Mouse (Mus musculus): ENCODE results near the gene Trp53i11.
A peak's percentile ranks its signal among the peaks of the same experiment; 100 is the strongest.

Gene Trp53i11

DNA sequence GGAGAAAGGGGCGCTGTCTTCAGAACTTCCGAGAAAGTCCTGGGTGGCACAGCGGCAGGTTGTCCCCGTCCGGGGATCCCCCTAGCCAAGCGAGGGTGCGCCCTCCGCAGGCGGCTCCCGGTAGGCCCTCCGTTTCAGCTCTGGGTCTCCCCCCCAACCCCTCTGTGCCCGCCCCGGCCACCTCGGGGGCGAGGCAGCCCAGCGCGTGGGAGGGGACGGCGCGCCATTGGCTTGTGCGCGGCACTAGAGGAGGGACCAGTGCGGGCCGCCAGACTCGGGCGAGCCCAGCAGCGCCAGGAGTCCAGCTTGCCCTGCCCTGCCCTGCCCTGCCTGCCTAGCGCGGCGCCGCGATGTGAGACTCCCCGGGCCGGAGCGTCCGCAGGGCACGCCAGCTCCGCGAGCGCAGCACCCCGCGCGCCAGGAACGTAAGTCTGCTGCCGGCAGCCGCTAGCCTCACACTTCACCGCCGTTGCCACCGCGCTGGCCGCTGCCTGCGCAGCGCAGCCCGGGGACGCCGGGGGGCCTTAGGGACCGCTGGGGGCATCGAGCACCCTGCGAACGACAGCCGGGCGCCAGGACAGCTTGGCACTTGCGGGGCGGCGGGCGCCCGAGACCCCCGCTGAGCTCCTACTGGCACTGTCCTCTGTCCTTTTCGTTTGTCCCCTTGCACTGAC, at the start of gene Trp53i11:
Trp53i11 (plus strand) TSS at position 226 of the 674 bp plus-strand sequence.
- peak; percentile 69 to 88 for DNase-seq (ENCODE audit: low spot score in 2 of 2)

DNA sequence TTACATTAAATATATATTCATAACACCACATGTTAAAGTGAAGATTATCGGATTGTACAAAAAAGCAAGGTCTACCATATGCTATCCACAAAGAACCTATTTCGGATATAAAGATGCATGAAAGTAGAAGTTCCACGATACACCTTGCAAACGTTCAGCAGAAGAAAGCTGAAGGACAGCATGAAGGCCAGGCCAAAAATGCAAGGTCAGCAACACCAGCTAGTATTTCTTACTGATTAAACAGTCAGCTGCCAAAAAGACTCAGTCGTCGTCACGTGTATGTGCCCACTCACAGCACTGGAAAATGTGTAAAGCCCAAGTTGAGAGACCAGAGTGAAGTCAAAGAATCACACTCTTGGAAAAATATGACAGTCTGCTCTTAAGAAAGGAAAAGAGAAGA, 47.9 kb upstream of the Trp53i11 start:
- no peak for DNase-seq (ENCODE audit: low spot score in 2 of 2)

DNA sequence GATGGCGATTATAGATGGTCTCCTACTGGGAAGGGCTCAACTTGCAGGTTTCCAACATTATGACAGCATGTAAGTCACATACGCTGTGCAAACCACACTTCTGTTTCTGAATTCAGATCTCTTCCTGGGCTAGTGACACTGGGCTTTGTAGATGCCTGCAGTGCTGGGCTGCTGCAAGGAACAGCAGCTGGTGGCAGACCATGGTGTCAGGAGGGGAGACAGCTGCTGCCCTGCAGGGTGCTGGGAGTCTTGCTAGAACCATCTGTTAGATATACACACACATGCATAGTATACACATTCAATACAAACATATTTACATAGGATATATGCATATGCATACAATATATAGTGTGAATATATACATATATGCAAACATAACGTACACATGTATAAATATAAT, 46.0 kb upstream of the Trp53i11 start:
- no peak for DNase-seq (ENCODE audit: low spot score in 2 of 2)

DNA sequence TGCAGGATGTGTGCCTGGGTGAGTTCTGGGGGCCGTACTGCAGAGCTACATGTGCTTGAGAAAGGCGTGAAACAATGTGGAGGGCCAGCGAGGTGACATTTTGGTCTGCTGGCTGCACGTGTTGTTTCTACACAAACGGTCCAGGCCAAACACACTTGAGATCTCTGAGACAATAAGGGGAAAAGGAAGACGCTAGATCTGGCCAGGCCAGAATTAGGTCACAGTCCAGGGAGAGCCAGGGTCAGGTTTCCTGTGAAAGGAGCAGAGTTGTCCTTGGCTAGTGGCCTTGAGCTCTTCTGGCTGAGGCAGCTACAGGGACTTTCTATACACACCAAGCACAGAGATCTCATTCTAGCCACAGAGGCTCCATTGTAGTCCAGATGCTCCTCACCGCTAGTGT, 44.7 kb upstream of the Trp53i11 start:
- DNase-seq (ENCODE audit: low spot score in 2 of 2) = no peak

DNA sequence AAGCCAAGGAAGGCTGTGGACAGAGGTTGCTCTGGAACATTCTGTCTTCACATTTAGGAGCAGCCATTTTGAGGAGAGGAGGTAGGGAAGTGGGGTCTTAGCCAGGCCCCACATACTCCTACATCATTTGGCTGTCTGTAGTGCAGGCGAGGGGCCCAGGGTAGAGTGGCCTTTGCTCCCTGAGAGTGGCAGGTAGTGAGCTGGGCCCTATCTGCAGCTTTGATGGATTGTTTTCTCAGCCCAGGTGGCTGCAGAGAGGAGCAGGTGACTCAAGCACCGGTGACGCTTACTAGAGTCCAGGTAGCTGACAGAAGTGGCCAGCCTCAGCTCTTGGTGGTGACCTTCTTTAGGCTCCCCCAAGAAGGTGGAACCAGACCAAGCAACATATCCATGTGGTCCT, 43.2 kb upstream of the Trp53i11 start:
- no peak for DNase-seq (ENCODE audit: low spot score in 2 of 2)

DNA sequence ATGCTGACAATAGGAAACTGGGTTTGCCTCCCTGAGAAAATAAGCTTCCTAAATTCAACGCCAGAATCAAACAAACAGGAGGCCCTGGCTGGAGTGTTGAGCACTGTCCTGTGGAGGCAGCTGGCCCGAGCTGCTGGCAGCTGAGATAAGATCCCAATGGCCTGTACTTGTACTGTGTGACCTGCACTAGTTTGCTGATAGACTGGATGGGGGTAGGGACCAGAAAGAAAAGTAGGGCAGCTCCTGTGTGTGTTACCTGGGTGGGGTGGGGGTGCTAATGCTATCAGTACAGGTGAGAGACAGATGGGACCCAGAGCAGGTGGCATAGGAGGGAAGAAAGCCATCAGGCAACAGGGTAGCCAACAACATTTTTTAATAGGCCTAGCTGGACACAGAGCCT, 37.3 kb upstream of the Trp53i11 start:
- no peak for DNase-seq (ENCODE audit: low spot score in 2 of 2)

DNA sequence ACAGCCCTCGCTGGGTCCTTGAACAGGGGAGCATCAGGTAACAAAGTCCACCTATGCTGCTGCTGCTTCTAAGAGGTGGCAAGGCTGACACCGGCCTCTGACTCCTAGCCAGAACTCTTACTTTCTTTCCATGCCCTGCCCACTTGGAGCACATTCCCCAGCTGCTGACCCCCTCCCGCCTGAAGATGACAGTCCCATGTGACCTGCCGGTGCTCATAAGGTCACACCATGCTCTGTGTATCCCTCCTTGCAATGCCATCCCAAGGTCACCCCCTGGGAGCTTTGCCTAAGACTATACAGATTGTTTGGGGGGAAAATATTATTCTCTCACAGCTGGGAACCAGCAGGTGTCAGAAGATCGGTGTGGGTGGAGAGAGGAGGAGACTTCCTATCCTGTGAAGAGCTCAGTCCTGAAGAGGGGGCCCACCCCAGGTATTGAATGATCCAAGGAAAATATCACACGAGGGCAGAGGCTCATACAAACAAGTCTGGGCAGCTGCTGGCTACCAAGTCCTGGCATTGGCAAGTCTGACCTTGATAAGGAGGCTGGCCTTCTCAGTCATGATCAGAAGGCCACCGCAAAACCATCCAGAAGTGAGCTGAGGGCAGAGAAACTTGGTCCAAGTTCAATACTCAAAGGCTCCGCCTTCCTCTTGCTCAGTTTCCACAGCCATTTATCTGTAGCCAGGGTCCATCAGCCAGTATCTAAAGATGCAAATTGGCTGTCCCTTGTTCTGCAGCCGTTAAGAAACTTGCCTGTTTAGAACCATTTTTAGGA, 36.5 kb upstream of the Trp53i11 start:
- no peak for DNase-seq (ENCODE audit: low spot score in 2 of 2)

DNA sequence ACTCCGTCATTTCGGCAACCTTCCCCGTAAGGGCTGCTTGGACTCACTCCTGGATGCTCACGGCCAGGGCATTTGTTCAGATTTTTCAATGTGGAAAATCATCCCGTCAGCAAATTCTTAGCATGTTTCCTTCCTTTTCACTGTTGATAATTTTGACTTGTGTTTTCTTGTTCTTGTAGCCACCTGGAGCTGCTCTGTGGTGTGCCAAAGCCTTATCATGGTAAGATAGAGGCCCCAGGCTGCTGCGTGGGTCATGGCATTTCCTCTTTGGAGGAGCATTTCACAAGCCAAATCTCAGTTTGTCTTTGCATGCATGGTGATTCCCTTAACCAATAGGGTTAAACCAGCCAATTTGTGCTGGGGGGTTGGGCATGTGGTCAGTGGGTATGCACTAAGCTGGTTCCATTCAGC, 35.2 kb upstream of the Trp53i11 start:
- no peak for DNase-seq (ENCODE audit: low spot score in 2 of 2)

DNA sequence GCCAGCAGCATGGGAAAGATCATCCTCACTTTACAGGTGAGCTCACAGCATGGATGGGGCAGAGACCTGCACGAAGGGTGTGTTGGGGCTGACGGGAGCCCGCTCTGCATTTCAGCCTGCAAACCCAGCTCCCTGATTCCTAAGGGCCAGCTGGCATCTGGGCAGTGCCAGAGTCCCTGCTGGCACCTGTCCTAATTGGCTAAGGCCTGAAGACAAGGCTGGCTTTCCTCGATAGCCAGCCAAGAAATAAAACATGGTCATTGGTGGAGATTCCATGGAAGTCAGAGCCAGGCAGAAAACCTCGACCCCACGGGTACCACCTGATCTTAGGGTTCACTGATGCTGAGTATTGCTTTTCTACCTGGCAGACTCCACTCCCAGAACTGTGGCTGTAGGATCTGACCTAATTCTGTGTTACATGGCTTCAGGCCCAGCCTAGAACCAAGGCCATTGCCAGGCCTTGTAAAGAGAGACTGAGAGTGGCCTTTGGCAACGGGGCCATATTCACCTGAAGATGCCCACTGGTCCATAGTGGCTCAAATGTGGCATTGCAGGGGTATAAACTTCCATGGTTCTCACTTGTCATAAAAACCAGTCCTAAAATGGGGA, 34.4 kb upstream of the Trp53i11 start:
- no peak for DNase-seq (ENCODE audit: low spot score in 2 of 2)

DNA sequence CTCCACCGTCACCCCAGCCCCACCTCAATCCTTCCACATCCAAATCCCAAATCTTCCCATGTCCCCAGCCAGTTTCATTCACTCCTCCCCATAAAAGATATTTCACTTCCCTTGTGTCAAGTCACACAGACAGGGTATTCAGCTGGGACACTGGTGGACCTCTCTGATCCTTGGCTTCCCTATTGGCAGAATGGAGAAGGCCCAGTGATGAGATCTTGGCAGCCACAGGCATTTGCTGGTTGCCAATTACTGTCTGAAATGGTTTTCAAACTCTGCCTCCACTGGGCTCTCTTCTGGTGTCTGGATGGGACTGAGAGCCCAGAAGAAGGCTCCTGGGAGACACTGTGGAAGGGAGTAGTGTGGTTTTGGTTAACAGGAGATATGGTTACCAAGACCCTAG, 33.5 kb upstream of the Trp53i11 start:
- no peak for DNase-seq (ENCODE audit: low spot score in 2 of 2)

DNA sequence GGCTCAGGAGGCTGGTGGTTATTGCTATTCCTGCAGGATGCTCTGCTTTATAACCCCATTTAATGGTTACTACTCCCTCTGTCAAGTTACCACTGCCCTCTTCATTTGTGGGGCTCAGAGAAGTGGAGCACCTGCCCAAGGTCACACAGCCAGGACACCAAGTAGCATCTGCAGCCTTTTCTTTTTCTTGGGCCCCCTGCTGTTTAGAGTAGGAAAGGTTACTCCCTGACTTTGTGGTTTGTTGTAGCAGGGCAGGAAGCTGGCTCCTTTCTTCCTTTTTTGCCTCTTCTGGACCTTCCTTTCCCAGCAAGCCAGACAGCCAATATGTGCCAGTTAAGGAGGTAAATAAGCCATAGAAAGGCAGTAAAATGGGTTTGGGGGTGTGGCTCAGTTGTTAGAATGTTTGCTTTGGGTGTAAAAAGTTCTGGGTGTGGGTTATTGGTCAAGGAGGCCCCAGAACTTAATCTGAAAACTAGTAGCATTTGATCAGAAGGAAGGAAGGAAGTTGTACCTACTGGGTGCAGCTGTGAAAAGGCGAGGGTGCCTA, 32.8 kb upstream of the Trp53i11 start:
- no peak for DNase-seq (ENCODE audit: low spot score in 2 of 2)

DNA sequence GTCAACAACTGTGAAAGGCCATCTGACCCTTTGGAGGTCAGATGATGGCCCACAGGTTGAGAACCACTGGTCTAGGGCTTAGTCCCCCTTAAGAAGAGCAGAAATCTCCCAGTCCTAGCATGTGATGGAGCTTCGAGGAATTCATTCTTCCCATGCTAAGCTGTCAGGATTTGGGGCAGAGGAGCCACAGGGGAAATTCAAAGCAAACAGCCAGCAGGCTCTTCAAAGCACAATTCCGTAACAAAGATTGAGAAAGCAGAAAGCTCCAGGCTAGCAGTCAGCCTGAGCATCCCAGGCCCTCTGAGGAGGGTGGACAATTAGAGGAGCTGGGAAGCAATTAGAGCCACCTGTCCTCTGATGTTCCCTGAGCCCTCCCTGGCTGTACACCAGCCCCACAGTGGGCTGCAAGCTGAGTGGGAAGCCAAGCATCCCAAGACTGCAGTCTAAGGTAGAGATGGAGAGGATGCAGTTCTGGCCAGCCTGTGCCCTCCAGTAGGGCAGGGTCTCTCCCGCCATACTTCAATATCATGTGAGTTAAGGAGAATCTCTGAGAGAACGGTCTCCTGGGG, 26.8 kb upstream of the Trp53i11 start:
- DNase-seq (ENCODE audit: low spot score in 2 of 2) = no peak

DNA sequence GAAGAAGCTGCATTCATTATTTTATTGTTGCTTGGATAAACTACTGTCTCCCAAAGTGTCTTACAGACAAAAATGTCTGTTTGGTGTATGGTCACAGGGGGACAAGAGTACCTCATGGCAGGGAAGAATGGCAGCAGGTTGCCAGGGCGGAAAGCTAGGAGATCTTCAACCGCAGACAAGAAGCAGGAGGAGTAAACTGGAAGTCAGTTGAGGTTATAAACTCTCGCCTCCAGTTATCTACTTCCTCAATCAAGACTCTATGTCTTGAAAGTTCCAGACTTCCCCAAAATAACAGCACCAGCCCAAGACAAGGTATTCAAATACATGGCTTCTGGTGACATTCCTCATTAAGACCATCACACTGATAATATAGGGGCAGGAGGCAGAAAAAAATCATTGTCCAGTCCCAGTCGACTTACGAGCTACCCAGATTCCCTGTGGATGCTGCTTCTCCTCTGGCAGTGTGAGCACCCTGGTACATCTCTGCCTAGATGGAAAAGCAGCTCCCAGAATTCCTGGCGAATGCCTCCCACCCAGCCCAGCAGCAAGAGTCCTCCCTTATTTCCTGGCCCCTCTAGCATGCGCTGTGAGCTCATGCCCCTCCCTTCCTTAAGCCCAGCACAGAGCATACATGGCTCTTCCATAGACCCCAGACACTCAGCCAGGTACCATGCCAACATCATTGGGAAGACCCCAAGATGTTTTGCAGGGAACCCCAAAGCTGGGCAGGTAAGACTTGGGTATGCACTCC, 25.3 kb upstream of the Trp53i11 start:
- no peak for DNase-seq (ENCODE audit: low spot score in 2 of 2)

DNA sequence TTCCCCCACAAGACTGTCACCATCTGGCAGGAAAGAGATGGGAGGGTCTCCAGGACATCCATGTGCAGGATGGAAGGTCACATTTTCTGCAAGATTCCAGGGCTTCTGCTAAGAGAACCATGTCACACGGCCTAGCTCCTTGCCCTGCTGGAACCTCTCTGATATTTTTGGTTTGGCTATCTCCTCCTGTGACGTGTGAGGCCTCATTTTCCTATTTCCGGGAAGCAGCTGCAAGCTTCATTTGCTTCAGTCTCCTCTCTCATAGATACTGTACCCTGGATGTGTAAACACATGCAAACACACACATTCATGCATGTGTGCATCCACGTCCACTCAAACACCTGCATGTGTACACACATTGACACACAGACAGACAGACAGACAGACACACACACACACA, 24.6 kb upstream of the Trp53i11 start:
- DNase-seq (ENCODE audit: low spot score in 2 of 2) = peak in 1 of 2 experiments; percentile 33

DNA sequence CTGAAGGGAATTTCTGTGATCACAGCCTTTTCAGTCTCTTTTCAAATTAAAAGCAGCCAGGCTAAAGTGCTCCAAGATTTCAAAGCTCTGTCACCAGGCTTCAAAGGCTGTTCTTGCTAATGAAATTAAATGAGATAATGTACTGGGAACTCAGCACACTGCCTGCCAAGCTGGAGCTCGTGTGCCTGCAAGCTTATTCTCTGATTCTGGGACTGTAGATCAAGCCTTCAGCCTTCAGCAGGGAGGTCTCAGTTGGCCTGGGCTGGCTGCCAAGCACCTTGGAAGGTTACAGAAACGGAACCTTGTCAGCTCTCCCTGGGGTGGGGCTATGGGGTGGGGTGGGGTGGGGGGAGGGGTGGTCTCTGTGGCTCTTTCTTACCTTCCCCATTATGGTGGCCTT, 24.0 kb upstream of the Trp53i11 start:
- DNase-seq (ENCODE audit: low spot score in 2 of 2) = peak in 1 of 2 experiments; percentile 69

DNA sequence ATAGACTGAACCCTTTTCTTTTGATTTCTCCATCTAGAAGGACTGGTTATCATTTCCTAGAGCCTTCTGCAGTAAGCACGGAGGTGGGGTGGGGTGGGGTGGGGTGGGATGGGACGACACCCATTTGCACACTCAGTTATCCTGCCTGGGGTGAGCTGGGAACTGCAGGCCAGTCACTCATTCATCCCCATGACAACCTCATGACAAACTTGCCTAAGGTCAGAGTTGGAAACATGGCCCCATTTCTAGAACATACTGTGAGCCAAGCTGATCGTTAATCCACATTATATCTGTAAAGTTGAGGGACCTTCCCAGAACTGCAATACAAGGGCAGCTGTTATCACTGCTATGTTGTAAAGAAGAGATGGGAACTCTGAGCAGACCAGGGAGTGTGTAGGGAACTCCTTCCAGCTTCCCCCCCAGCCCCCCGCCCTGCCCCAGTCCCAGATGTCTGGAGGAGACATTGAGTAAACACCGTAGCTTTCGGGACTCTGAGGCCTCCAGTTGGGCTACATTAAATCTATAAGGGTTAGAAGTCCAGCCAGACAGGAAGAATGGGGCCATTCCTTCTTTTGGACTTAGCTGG, 23.5 kb upstream of the Trp53i11 start:
- no peak for DNase-seq (ENCODE audit: low spot score in 2 of 2)

DNA sequence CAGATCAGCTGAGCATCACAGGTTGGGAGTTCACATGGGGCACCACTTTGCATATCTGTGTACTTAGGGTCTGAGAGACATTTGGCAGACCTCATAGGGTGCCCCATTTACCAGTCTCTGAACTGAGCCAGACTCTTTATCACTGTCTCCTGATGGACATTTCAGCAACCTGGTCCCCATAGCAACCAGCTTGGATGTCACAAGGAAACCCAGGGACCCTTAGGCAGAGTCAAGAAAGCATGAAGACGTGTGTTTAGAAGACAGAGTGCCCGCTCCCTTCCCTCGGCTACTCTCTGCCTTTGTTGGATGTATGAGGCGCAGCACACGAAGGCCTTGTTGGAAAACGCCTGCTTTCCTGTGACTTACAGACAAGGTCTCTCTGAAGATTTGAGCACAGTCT, 21.1 kb upstream of the Trp53i11 start:
- DNase-seq (ENCODE audit: low spot score in 2 of 2) = no peak

DNA sequence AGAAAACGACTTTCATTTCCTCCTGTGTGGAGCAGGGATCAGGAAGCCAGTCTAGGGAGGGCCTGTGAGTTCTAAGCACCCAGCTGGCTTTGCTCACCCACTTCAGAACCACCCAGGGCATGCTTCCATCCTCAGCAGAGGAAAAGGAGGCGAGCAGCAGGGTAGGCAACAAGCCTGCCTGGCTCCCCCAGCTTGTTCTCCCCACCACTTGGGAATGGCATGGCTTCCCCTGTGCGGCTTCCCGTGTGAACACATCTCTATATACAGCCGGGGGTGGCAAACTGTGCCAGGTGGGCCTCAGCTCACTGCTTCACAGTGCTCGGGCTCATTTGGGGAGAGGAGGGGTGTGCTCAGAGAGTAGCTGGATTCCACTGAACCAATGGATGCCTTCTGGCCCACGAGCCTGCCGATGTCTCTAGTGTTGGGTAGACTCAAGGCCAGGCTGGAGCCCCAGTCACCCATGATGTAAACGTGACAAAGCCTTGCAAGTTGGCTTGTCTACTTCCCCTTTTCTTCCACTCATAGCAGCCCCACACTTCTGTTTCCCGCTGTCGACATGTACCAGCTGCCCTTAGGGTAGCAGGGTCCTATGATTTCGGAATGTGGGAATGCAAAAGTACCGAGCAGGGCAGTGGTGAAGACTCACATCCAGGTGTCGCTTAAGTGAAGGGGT, 20.5 kb upstream of the Trp53i11 start:
- peak in 1 of 2 experiments; percentile 39 for DNase-seq (ENCODE audit: low spot score in 2 of 2)

DNA sequence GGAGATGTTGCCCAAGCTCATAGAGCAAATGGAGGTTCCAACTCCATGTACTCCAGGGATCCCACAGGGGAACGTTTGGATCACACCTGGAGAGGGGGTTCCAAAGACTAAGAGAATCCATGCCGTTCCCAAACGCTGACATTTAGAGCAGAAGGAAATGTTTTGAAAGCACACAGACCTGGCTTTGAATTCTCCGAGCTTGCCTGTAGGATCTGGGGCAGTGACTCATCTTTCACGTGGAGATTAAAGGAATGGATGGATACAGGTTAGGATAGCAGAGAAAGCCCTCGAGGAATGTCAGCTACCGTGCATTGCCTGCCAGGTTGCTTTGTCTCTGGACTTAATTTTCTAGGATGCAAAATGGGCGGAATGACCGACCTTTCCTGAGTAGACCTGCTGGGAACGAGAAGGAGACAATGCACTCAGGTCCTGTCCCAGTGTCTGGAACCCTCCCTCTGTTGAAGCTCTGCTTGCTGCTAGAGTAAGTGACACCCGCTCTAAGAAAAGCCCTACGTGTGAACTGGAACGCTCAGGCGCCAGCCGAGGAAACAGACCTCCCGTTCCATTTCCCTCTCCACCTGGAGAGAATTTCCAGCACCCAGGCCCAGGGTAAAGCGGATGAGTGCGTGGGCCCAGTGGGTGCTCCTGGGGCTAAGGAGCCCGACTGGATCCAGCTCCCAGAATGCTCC, 17.0 kb upstream of the Trp53i11 start:
- no peak for DNase-seq (ENCODE audit: low spot score in 2 of 2)

DNA sequence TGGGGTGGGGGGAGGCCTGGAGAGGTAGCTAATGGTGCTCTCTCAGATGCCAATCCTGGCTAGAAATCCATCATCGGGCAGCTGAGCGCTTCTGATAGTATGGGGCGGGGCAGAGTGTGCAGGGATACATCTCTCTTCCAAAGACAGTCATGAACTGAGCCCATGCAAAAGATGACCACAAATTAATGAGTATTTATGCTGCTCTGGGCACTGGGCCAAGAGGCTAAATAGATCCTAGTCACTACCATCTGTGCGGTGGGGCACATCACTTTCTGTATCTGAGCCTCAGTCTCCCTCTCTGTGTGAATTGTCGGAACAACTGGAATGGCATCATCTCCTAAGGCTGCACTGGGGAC, 16.5 kb upstream of the Trp53i11 start:
- no peak for DNase-seq (ENCODE audit: low spot score in 2 of 2)

Measured in spleen, postnatal 10 days (tissue).